Mouse (Mus musculus): ENCODE measurements at regions not wholly inside any gene's neighbourhood (a gene's known extent, or its start where the extent isn't known, plus 50 kb on each side); places are given as distances from the start of the nearest gene placed in this dataset.

- no peaks in the 10 kb centered on the region for H3K27me3 ChIP-seq (replicated peaks)
- no peak overlapping the region for H3K4me2 ChIP-seq
- no peak for ATAC-seq
- H3K4me3 ChIP-seq: no peak overlapping the region
- WGBS (ENCODE audit: insufficient replicate concordance): 63% methylated on average over 6 of the region's 6 CpGs
- no peak overlapping the region for H3K9ac ChIP-seq
- no peak overlapping the region for H3K27ac ChIP-seq
- H3K36me3 ChIP-seq: no peaks in the 10 kb centered on the region
- no peaks in the 10 kb centered on the region for H3K4me1 ChIP-seq
- no peaks in the 10 kb centered on the region for H3K9me3 ChIP-seq (replicated peaks)
These were observed 474.5 kb upstream of the Rgma start for GRCm38 (mm10) chr7:72900816-72901215.

- Histone ChIP-seq H3K9ac (no peak overlapping the region), H3K4me3 (no peak overlapping the region)
- 48% methylated on average over 2 of the region's 2 CpGs for WGBS (ENCODE audit: insufficient replicate concordance)
These were observed 469.4 kb upstream of the Rgma start for GRCm38 (mm10) chr7:72905891-72906290.

DNA sequence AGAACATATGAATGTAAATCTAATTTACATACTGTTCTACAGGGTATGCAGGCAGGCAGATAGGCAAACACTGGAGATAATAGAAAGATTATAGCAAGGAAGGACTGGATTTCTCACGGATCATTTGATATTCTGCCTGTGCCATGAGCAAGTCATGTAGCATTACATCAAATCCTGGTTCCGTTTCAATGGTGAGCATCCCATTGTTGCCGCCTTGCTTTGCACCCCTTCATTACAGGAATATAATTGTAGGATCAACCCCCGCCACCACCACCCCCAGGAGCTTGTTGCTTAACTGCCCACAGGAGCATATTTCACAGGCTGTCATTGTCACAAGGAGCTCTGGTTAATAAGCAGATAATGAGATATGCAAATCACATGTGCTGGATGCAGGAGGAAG is 468.8 kb upstream of the Rgma start:
- no peak overlapping the region for H3K9ac ChIP-seq
- no peak for ATAC-seq
- no peaks in the 10 kb centered on the region for H3K9me3 ChIP-seq (replicated peaks)
- no peak overlapping the region for H3K4me2 ChIP-seq
- H3K4me1 ChIP-seq: no peaks in the 10 kb centered on the region
- H3K4me3 ChIP-seq: no peak overlapping the region
- no peaks in the 10 kb centered on the region for H3K36me3 ChIP-seq
- H3K27me3 ChIP-seq (replicated peaks): no peaks in the 10 kb centered on the region
- no peak overlapping the region for H3K27ac ChIP-seq
- 66% methylated on average over 4 of the region's 4 CpGs for WGBS (ENCODE audit: insufficient replicate concordance)

More at GRCm38 (mm10) chr7:72905891-72906290, 469.4 kb upstream of the Rgma start:
- Histone ChIP-seq H3K27ac (no peak overlapping the region), H3K36me3 (no peaks in the 10 kb centered on the region), H3K4me1 (no peaks in the 10 kb centered on the region), H3K4me2 (no peak overlapping the region), H3K27me3 (replicated peaks) (no peaks in the 10 kb centered on the region), H3K9me3 (replicated peaks) (no peaks in the 10 kb centered on the region)
- no peak for ATAC-seq

DNA sequence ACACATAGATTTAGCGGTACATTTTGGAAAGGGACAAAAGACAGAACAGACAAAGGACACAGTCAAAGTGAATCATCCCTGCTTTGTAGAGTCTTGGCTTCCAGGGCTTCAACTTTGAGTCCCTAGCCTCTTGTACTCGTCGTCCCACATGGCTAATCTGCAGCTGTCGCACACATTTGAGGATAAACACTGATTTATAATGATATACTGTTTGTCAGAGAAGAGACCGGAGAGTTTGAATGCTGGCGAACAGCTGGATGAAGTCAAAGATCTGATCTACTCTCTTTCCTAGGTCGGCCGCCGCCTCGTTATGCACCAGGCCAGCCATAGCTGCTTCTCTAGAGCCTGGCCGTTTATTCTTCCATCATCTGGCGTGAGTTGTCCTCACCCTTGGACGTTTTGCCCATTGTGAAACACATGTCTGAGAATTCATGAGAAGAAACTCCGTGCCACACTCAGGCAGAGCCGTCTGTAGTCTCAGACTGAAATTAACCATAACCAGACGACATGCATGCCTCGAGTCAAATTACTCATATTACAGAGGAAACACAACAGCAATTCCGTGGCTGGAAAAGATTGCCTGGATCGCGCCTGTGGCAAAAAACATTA is 448.4 kb upstream of the Rgma start:
- Histone ChIP-seq H3K4me3 (no peak overlapping the region), H3K9me3 (replicated peaks) (no peaks in the 10 kb centered on the region), H3K27me3 (replicated peaks) (no peaks in the 10 kb centered on the region), H3K9ac (no peak overlapping the region), H3K27ac (no peak overlapping the region), H3K4me1 (no peaks in the 10 kb centered on the region), H3K36me3 (no peaks in the 10 kb centered on the region), H3K4me2 (no peak overlapping the region)
- ATAC-seq: no peak
- 80% methylated on average over 20 of the region's 20 CpGs for WGBS (ENCODE audit: insufficient replicate concordance)

DNA sequence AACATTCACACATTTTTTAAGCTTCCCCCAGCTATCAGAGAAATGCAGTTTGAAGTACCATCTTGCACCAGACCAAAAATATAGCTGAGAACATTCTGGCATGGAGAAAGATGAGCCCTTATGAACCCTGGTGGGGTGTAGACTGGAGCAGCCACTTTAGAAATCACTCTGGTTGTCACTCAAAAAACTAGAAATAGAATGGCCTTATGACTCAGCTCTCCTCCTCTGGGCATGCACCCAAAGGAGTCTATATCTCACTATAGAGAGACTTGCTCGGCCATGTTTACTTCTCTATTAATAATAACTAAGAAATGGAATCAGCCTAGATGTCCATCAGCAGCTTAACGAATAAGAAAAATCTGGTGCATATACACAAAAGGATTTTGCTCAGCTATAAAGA is 436.5 kb upstream of the Rgma start:
- Histone ChIP-seq H3K4me3 (no peak overlapping the region), H3K27ac (no peak overlapping the region), H3K36me3 (no peaks in the 10 kb centered on the region), H3K9ac (no peak overlapping the region), H3K9me3 (replicated peaks) (0 out of 2 replicates have a peak, but pooled peaks cover 3% of the 10 kb centered on the region), H3K4me2 (no peak overlapping the region), H3K27me3 (replicated peaks) (no peaks in the 10 kb centered on the region), H3K4me1 (no peaks in the 10 kb centered on the region)
- WGBS (ENCODE audit: insufficient replicate concordance): 48% methylated on average over 2 of the region's 2 CpGs
- ATAC-seq: no peak

GRCm38 (mm10) chr7:72947531-72947930 is 427.8 kb upstream of the Rgma start:
- Histone ChIP-seq H3K27ac (no peak overlapping the region), H3K4me3 (no peak overlapping the region), H3K9ac (no peak overlapping the region), H3K4me2 (no peak overlapping the region), H3K9me3 (replicated peaks) (0 out of 2 replicates have a peak, but pooled peaks cover 12% of the 10 kb centered on the region), H3K27me3 (replicated peaks) (no peaks in the 10 kb centered on the region), H3K36me3 (no peaks in the 10 kb centered on the region), H3K4me1 (no peaks in the 10 kb centered on the region)
- no peak for ATAC-seq
- 65% methylated on average over 1 of the region's 1 CpGs for WGBS (ENCODE audit: insufficient replicate concordance)

GRCm38 (mm10) chr7:72948026-72948425 is 427.3 kb upstream of the Rgma start:
- Histone ChIP-seq H3K4me2 (no peak overlapping the region), H3K4me3 (no peak overlapping the region), H3K27me3 (replicated peaks) (no peaks in the 10 kb centered on the region), H3K4me1 (no peaks in the 10 kb centered on the region), H3K27ac (no peak overlapping the region), H3K36me3 (no peaks in the 10 kb centered on the region), H3K9ac (no peak overlapping the region), H3K9me3 (replicated peaks) (0 out of 2 replicates have a peak, but pooled peaks cover 12% of the 10 kb centered on the region)
- no peak for ATAC-seq
- 57% methylated on average over 5 of the region's 5 CpGs for WGBS (ENCODE audit: insufficient replicate concordance)

- H3K27me3 ChIP-seq (replicated peaks): no peaks in the 10 kb centered on the region
- no peaks in the 10 kb centered on the region for H3K36me3 ChIP-seq
- 38% methylated on average over 3 of the region's 3 CpGs for WGBS (ENCODE audit: insufficient replicate concordance)
- H3K9me3 ChIP-seq (replicated peaks): 0 out of 2 replicates have a peak, but pooled peaks cover 9% of the 10 kb centered on the region
- no peaks in the 10 kb centered on the region for H3K4me1 ChIP-seq
- H3K4me3 ChIP-seq: no peak overlapping the region
- H3K4me2 ChIP-seq: no peak overlapping the region
- no peak overlapping the region for H3K9ac ChIP-seq
- no peak for ATAC-seq
- H3K27ac ChIP-seq: no peak overlapping the region
These were observed 426.6 kb upstream of the Rgma start for GRCm38 (mm10) chr7:72948666-72949065.

GRCm38 (mm10) chr7:72949886-72950285 is 425.4 kb upstream of the Rgma start:
- no peak overlapping the region for H3K27ac ChIP-seq
- no peak overlapping the region for H3K4me3 ChIP-seq
- H3K9me3 ChIP-seq (replicated peaks): 0 out of 2 replicates have a peak, but pooled peaks cover 6% of the 10 kb centered on the region
- no peaks in the 10 kb centered on the region for H3K27me3 ChIP-seq (replicated peaks)
- H3K4me1 ChIP-seq: no peaks in the 10 kb centered on the region
- ATAC-seq: no peak
- no peak overlapping the region for H3K4me2 ChIP-seq
- H3K9ac ChIP-seq: no peak overlapping the region
- WGBS (ENCODE audit: insufficient replicate concordance): 58% methylated on average over 7 of the region's 7 CpGs
- H3K36me3 ChIP-seq: no peaks in the 10 kb centered on the region

GRCm38 (mm10) chr7:72957674-72958073 is 417.6 kb upstream of the Rgma start:
- H3K9me3 ChIP-seq (replicated peaks): no peaks in the 10 kb centered on the region
- WGBS (ENCODE audit: insufficient replicate concordance): 65% methylated on average over 4 of the region's 4 CpGs

DNA sequence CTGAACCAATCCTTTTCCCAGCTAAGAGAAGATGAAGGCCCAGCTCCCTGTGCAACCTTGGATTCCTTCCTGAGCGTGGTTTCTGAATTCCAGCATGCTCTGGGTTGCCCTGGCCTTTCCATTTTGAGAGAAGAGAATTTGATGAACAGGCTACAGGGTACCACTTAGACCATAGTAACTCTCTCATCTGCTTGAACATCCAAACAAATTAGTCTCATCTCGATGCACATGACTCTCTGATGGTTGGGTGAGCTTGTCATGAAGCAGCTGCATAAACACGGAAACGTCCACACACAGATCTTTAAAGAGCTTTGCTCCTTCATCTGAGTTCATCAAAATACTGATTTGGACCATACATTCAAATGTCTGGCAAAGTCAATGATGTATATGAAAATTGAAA is 414.0 kb upstream of the Rgma start:
- Histone ChIP-seq H3K4me1 (no peaks in the 10 kb centered on the region), H3K4me2 (no peak overlapping the region), H3K9ac (no peak overlapping the region), H3K27me3 (replicated peaks) (no peaks in the 10 kb centered on the region), H3K4me3 (no peak overlapping the region), H3K9me3 (replicated peaks) (0 out of 2 replicates have a peak, but pooled peaks cover 6% of the 10 kb centered on the region), H3K27ac (no peak overlapping the region), H3K36me3 (no peaks in the 10 kb centered on the region)
- 60% methylated on average over 4 of the region's 4 CpGs for WGBS (ENCODE audit: insufficient replicate concordance)
- no peak for ATAC-seq

More at GRCm38 (mm10) chr7:72957674-72958073, 417.6 kb upstream of the Rgma start:
- Histone ChIP-seq H3K27me3 (replicated peaks) (no peaks in the 10 kb centered on the region), H3K4me1 (no peaks in the 10 kb centered on the region), H3K4me3 (no peak overlapping the region), H3K4me2 (no peak overlapping the region), H3K9ac (no peak overlapping the region), H3K36me3 (no peaks in the 10 kb centered on the region), H3K27ac (no peak overlapping the region)
- no peak for ATAC-seq

- no peaks in the 10 kb centered on the region for H3K27me3 ChIP-seq (replicated peaks)
- no peak overlapping the region for H3K9ac ChIP-seq
- ATAC-seq: no peak
- no peak overlapping the region for H3K4me3 ChIP-seq
- 39% methylated on average over 3 of the region's 3 CpGs for WGBS (ENCODE audit: insufficient replicate concordance)
- H3K4me1 ChIP-seq: no peaks in the 10 kb centered on the region
- H3K36me3 ChIP-seq: no peaks in the 10 kb centered on the region
- no peak overlapping the region for H3K4me2 ChIP-seq
- 0 out of 2 replicates have a peak, but pooled peaks cover 6% of the 10 kb centered on the region for H3K9me3 ChIP-seq (replicated peaks)
- H3K27ac ChIP-seq: no peak overlapping the region
These were observed 412.5 kb upstream of the Rgma start for GRCm38 (mm10) chr7:72962815-72963214.

- H3K4me3 ChIP-seq: no peak overlapping the region
- no peak overlapping the region for H3K4me2 ChIP-seq
- no peak overlapping the region for H3K9ac ChIP-seq
- H3K36me3 ChIP-seq: no peaks in the 10 kb centered on the region
- 58% methylated on average over 3 of the region's 3 CpGs for WGBS (ENCODE audit: insufficient replicate concordance)
- ATAC-seq: no peak
- H3K9me3 ChIP-seq (replicated peaks): 0 out of 2 replicates have a peak, but pooled peaks cover 6% of the 10 kb centered on the region
- no peaks in the 10 kb centered on the region for H3K4me1 ChIP-seq
- no peak overlapping the region for H3K27ac ChIP-seq
- H3K27me3 ChIP-seq (replicated peaks): no peaks in the 10 kb centered on the region
These were observed 411.4 kb upstream of the Rgma start for GRCm38 (mm10) chr7:72963908-72964307.
